Mouse (Mus musculus): Measurements from ENCODE around the gene Sftpd.

The Sftpd gene

GRCm38 (mm10) chr14:41185059-41185821 lies at the start of gene Sftpd:
Gene Sftpd, minus strand, starts transcription at chr14:41185149.
- DNase-seq (ENCODE audit: low spot score in 2 of 2), result no peak

GRCm38 (mm10) chr14:41198037-41198730 lies 13.2 kb upstream of the Sftpd start:
- no peak for DNase-seq (ENCODE audit: low spot score in 2 of 2)

- DNase-seq (ENCODE audit: low spot score in 2 of 2), result no peak
Observed at GRCm38 (mm10) chr14:41189496-41189895, 4.5 kb upstream of the Sftpd start.

- no peak for DNase-seq (ENCODE audit: low spot score in 2 of 2)
Observed at GRCm38 (mm10) chr14:41174802-41175201, 10.1 kb downstream of the Sftpd start.

GRCm38 (mm10) chr14:41170514-41170913 lies 14.4 kb downstream of the Sftpd start:
- DNase-seq (ENCODE audit: low spot score in 2 of 2), result no peak

- DNase-seq (ENCODE audit: low spot score in 2 of 2), result no peak
Observed at GRCm38 (mm10) chr14:41168567-41168966, 16.4 kb downstream of the Sftpd start.

GRCm38 (mm10) chr14:41167278-41167677 lies 17.7 kb downstream of the Sftpd start:
- DNase-seq (ENCODE audit: low spot score in 2 of 2), result no peak

- peak; percentile 32 to 61 for DNase-seq (ENCODE audit: low spot score in 2 of 2)
Observed at GRCm38 (mm10) chr14:41162663-41163062, 22.3 kb downstream of the Sftpd start.

GRCm38 (mm10) chr14:41160743-41161142 lies 24.2 kb downstream of the Sftpd start:
- DNase-seq (ENCODE audit: low spot score in 2 of 2), result no peak

- no peak for DNase-seq (ENCODE audit: low spot score in 2 of 2)
Observed at GRCm38 (mm10) chr14:41160076-41160475, 24.9 kb downstream of the Sftpd start.

- DNase-seq (ENCODE audit: low spot score in 2 of 2), result no peak
Observed at GRCm38 (mm10) chr14:41151220-41151898, 33.6 kb downstream of the Sftpd start, which contains the start of gene Mbl1. Gene Mbl1, plus strand, starts transcription at chr14:41151458.

- no peak for DNase-seq (ENCODE audit: low spot score in 2 of 2)
Observed at GRCm38 (mm10) chr14:41147356-41147755, 37.6 kb downstream of the Sftpd start.

GRCm38 (mm10) chr14:41146922-41147321 lies 38.0 kb downstream of the Sftpd start:
- no peak for DNase-seq (ENCODE audit: low spot score in 2 of 2)

GRCm38 (mm10) chr14:41146035-41146434 lies 38.9 kb downstream of the Sftpd start:
- no peak for DNase-seq (ENCODE audit: low spot score in 2 of 2)

GRCm38 (mm10) chr14:41140686-41141085 lies 44.3 kb downstream of the Sftpd start:
- no peak for DNase-seq (ENCODE audit: low spot score in 2 of 2)

- DNase-seq (ENCODE audit: low spot score in 2 of 2), result no peak
Observed at GRCm38 (mm10) chr14:41137006-41137405, 47.9 kb downstream of the Sftpd start.

- DNase-seq (ENCODE audit: low spot score in 2 of 2), result no peak
Observed at GRCm38 (mm10) chr14:41131540-41131939, 53.4 kb downstream of the Sftpd start, which contains the start of gene Sftpa1. Gene Sftpa1, plus strand, starts transcription at chr14:41131782.

- DNase-seq (ENCODE audit: low spot score in 2 of 2), result peak; percentile 51 to 54
Observed at GRCm38 (mm10) chr14:41127997-41128396, 57.0 kb downstream of the Sftpd start.

GRCm38 (mm10) chr14:41124683-41125082 lies 60.3 kb downstream of the Sftpd start:
- no peak for DNase-seq (ENCODE audit: low spot score in 2 of 2)
